Mouse (Mus musculus) heart, embryonic 14.5 days (tissue): Measurements from ENCODE around the gene Aco2. TPM values are rescaled to one million over a fixed set of nuclear protein-coding genes. Genes with fewer than 3 reads are reported as not detected.

Experiments used
- ATAC-seq: fragments of 200-750 bp; cut with Nextera tagmentation; 2 replicates; pipeline ENCODE4 v1.8.0; 2017; ENCODE audit warnings: low read depth, moderate TSS enrichment; ENCODE audit not compliant: insufficient number of reproducible peaks, insufficient read depth, low FRiP score
- H3K27ac ChIP-seq, 2 experiments: fragments of 200-500 bp in 1 of 2; fragments of 300-500 bp in 1 of 2; sonication (generic) in 1 of 2; replicated peaks in 1 of 2; 2 replicates each; pipeline ENCODE4 v1.5.1; 2012 to 2014; ENCODE audit warnings: low read depth in 2 of 2, low read length in 2 of 2, control low read depth in 1 of 2, mild to moderate bottlenecking in 1 of 2, mixed read lengths in 1 of 2; ENCODE audit not compliant: control insufficient read depth in 1 of 2, insufficient read depth in 1 of 2
- H3K27me3 ChIP-seq: fragments of 300-500 bp; sonication (generic); 2 replicates; pipeline ENCODE4 v1.6.1; 2014; ENCODE audit warnings: mild to moderate bottlenecking, low read length, control low read depth; ENCODE audit not compliant: control insufficient read depth, insufficient read depth
- H3K36me3 ChIP-seq: fragments of 300-500 bp; sonication (generic); 2 replicates; pipeline ENCODE4 v1.6.1; 2014; ENCODE audit warnings: mild to moderate bottlenecking, control low read depth, low read length, mixed read lengths; ENCODE audit not compliant: control insufficient read depth, insufficient read depth
- H3K4me1 ChIP-seq, 2 experiments: fragments of 200-500 bp in 1 of 2; fragments of 300-500 bp in 1 of 2; sonication (generic) in 1 of 2; 2 replicates each; pipeline ENCODE4 v1.6.1; 2012 to 2014; ENCODE audit warnings: low read length in 2 of 2, control low read depth in 1 of 2, mixed read lengths in 1 of 2; ENCODE audit not compliant: control insufficient read depth in 2 of 2, insufficient read depth in 2 of 2
- H3K4me2 ChIP-seq: fragments of 300-500 bp; sonication (generic); 2 replicates; pipeline ENCODE4 v1.6.1; 2014; ENCODE audit warnings: mild to moderate bottlenecking, low read length
- H3K4me3 ChIP-seq, 2 experiments: fragments of 200-500 bp in 1 of 2; fragments of 300-500 bp in 1 of 2; sonication (generic) in 1 of 2; 2 replicates each; pipeline ENCODE4 v1.5.1; 2012 to 2014; ENCODE audit warnings: low read length in 2 of 2, mild to moderate bottlenecking in 2 of 2, control low read depth in 1 of 2, low read depth in 1 of 2, moderate library complexity in 1 of 2; ENCODE audit not compliant: control insufficient read depth in 1 of 2, insufficient read depth in 1 of 2
- H3K9ac ChIP-seq: fragments of 300-500 bp; sonication (generic); 2 replicates; pipeline ENCODE4 v1.6.1; 2014; ENCODE audit warnings: mild to moderate bottlenecking, low read length
- H3K9me3 ChIP-seq: fragments of 300-500 bp; sonication (generic); 2 replicates; pipeline ENCODE4 v1.6.1; 2016; ENCODE audit warnings: low read length, control low read depth; ENCODE audit not compliant: control insufficient read depth
- WGBS: fragments of 180-500 bp; shearing (Covaris S2); extraction: QIAGEN DNeasy Blood & Tissue Kit; methylation state at CpG from one replicate; pipeline ENCODE4 v1.1.7; 2014; 5-methylcytosine and 5-hydroxymethylcytosine counted together
- polyA plus RNA-seq: library from polyadenylated mRNA; unstranded; fragments of >200 nt; fragmentation: Nextera tagmentation; extraction: Ambion mirVana; gene quantifications from 2 replicates; pipeline ENCODE4 v1.2.1, GENCODE M21; 2014

Gene Aco2
- polyA plus RNA-seq, 1 experiment from 2014 or later = 571 TPM

DNA sequence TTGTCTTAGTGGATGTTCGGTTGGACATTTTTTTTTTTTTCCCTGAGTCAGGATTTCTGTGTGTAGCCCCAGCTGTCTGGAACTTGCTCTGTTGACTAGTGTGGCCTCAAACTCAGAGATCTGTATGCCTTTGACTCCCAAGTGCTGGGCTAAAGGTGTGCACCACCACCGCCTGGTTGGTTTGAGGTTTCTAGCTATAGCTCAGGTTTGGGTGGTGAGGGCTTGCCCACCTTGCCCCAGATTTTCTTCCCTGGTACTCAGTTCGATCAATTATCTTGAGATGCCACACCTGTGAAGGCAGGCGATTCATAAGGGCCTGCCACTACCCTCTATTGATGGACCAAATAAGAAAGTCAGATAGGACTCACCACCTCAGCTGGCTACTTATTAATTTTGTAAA, 24.9 kb upstream of the Aco2 start:
- no peaks in the 10 kb centered on the region for H3K27me3 ChIP-seq
- H3K4me1 ChIP-seq = peaks cover 5% of the 10 kb centered on the region in 2 experiments; a peak in 2 of 4 replicates
- no peak overlapping the region for H3K4me3 ChIP-seq
- 86% methylated on average over 4 of the region's 4 CpGs for WGBS
- no peak overlapping the region for H3K4me2 ChIP-seq
- H3K9ac ChIP-seq = no peak overlapping the region
- no peak overlapping the region for H3K27ac ChIP-seq
- no peaks in the 10 kb centered on the region for H3K9me3 ChIP-seq
- H3K36me3 ChIP-seq = peaks cover 47% of the 10 kb centered on the region
- ATAC-seq = no peak

DNA sequence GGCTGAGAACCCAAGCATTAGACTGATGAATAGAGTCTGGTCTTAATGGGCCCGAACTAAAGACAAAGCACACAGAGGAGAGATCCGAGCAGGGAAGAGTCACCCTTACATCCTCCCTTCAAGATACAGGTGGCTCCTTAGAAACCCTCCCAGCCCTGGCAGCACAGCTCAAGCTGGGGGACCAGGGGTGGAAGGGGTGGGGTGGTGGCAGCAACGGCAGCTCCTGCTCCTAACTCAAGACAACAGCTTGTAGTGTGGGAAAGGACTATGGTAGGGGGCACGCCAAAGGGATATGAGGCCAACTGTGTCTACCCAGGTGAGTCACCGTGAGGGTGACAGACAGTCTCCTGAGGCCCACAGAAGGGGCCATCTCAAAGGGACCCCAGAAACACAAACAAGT, 24.2 kb upstream of the Aco2 start:
- H3K27ac ChIP-seq = no peak overlapping the region

DNA sequence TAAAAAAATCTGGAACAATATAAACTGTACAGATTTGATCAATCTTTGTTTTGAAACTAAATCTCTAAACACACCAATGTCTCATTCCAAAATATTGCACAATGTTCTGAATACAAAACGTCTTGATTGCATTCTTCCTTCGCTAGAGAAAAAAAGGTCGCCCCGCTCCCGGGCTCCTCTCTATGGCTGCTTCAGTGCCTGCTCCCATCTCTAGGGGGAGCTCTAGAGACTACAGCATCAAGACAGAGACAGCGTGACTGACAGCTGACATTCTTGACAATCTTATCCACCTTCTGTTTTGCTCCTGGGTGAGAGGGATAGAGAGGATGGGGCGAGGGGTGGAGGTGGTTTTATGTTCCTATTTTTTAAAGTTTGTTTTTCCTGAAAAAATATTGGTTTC, 23.8 kb upstream of the Aco2 start:
- Histone ChIP-seq H3K9ac (no peak overlapping the region), H3K27ac (no peak overlapping the region), H3K9me3 (no peaks in the 10 kb centered on the region), H3K4me3 (no peak overlapping the region), H3K27me3 (no peaks in the 10 kb centered on the region), H3K36me3 (peaks cover 57% of the 10 kb centered on the region), H3K4me1 (peaks cover 5% of the 10 kb centered on the region in 2 experiments; a peak in 2 of 4 replicates), H3K4me2 (no peak overlapping the region)
- WGBS = 38% methylated on average over 7 of the region's 7 CpGs
- no peak for ATAC-seq

More for the DNA sequence above, 24.2 kb upstream of the Aco2 start:
- Histone ChIP-seq H3K4me1 (peaks cover 5% of the 10 kb centered on the region in 2 experiments; a peak in 2 of 4 replicates), H3K9me3 (no peaks in the 10 kb centered on the region), H3K27me3 (no peaks in the 10 kb centered on the region), H3K9ac (no peak overlapping the region), H3K4me3 (no peak overlapping the region), H3K36me3 (peaks cover 53% of the 10 kb centered on the region), H3K4me2 (no peak overlapping the region)
- no peak for ATAC-seq
- 84% methylated on average over 5 of the region's 5 CpGs for WGBS

DNA sequence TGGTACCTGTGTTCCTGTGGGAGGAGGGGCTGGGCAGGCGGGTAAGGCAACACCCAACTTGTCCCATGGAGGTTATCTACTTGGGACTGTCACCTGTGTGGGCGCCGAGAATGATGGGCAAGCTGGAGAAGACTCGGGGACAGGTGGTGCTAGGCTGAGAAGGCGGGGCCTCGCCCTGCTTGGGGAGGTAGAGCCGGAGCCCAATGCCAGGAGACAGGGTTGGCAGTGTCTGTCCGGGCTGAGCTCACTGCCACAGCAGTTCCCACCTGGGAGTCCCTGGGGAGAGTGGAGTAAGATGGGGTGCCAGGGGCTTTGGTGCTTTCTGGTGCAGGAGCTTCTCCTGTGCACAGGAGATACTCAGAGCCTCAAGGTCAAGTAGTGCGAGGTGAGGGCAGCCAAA, 23.0 kb upstream of the Aco2 start:
- 82% methylated on average over 9 of the region's 9 CpGs for WGBS
- Histone ChIP-seq H3K27ac (no peak overlapping the region), H3K4me3 (no peak overlapping the region), H3K36me3 (peaks cover 65% of the 10 kb centered on the region), H3K27me3 (no peaks in the 10 kb centered on the region), H3K9ac (no peak overlapping the region), H3K4me2 (no peak overlapping the region), H3K9me3 (no peaks in the 10 kb centered on the region), H3K4me1 (peaks cover 5% of the 10 kb centered on the region in 2 experiments; a peak in 2 of 4 replicates)
- ATAC-seq = no peak

DNA sequence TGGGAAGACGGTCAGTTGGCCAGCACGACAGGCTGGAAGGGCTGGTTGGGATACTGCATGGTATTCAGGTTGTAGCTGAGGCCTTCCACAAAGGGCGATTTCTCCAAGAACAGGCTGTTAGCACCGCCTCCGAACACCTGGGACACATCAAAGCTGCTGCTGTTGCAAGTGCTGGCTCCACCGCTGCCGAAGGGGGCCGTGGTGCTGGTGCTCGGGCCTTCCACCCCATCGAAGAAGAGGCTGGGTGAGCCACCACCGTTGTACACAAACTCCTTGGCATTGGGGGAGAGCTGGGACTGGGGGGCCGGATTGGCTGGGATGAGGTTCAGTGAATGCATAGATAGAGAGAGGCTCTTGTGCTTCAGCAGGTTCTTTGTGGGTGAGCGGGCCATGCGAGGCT, 21.4 kb upstream of the Aco2 start:
- Histone ChIP-seq H3K27ac (no peak overlapping the region), H3K4me2 (no peak overlapping the region), H3K9ac (no peak overlapping the region), H3K27me3 (no peaks in the 10 kb centered on the region), H3K9me3 (no peaks in the 10 kb centered on the region), H3K4me3 (no peak overlapping the region), H3K4me1 (peaks cover 5 to 12% of the 10 kb centered on the region in 2 experiments), H3K36me3 (peaks cover 74% of the 10 kb centered on the region)
- no peak for ATAC-seq
- 86% methylated on average over 14 of the region's 14 CpGs for WGBS

DNA sequence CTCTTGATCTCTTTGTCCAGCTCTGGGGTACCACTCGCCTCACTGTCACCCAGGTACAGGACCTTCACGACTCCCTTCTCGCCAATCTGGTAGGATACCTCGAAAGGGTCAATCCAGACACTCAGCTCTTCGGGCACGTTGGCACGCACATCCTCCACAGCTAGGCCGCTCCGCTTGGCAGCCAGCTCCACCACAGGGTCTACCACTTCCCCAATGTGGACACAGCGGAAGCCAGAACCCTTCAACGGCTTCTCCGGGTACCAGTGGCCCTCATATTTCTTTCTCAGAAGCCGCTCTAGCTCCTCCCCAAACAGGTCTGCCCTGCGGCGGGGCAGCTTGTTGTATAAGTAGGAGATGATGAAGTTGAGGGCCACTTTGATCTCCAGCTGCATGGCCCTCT, 20.7 kb upstream of the Aco2 start:
- ATAC-seq = no peak
- Histone ChIP-seq H3K36me3 (peaks cover 74% of the 10 kb centered on the region), H3K27me3 (no peaks in the 10 kb centered on the region), H3K27ac (no peak overlapping the region), H3K4me2 (no peak overlapping the region), H3K4me1 (peaks cover 2 to 9% of the 10 kb centered on the region in 2 experiments; a peak in 3 of 4 replicates), H3K9ac (no peak overlapping the region), H3K9me3 (no peaks in the 10 kb centered on the region), H3K4me3 (no peak overlapping the region)
- WGBS = 92% methylated on average over 15 of the region's 15 CpGs

DNA sequence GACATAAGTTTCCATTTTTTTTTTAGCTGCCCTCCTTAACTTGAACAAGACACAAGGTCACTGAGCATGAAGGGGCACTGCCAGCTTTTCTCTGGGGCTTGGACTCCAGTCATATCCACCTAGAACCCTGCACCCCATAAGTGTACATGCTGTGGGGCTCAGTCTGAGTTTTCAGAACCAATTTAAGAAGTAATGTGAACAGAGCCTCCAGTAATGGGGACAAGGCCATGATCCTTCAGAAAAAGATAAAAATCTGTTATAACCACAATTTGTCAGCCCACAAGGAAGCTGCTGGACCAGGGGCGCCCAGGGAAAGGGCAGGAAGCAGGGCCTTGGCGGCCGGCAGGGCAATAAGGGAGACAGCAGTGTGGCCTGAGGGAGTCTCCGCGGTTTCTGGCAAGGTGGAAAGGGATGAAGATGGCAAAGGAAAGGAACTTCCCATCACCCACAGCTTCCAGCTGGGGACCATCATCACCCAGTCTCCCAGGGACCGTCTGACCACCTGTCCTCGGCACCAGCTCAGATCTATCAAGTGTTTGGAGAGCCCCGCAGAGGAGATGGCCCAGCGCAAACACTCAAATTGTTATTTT, 19.6 kb upstream of the Aco2 start:
- peaks cover 67% of the 10 kb centered on the region for H3K36me3 ChIP-seq
- 73% methylated on average over 9 of the region's 9 CpGs for WGBS
- no peak for ATAC-seq
- no peak overlapping the region for H3K4me3 ChIP-seq
- no peak overlapping the region for H3K4me2 ChIP-seq
- H3K4me1 ChIP-seq = peaks cover 2 to 12% of the 10 kb centered on the region in 2 experiments; a peak in 3 of 4 replicates
- H3K9ac ChIP-seq = no peak overlapping the region
- H3K9me3 ChIP-seq = no peaks in the 10 kb centered on the region
- H3K27me3 ChIP-seq = no peaks in the 10 kb centered on the region
- H3K27ac ChIP-seq = no peak overlapping the region

DNA sequence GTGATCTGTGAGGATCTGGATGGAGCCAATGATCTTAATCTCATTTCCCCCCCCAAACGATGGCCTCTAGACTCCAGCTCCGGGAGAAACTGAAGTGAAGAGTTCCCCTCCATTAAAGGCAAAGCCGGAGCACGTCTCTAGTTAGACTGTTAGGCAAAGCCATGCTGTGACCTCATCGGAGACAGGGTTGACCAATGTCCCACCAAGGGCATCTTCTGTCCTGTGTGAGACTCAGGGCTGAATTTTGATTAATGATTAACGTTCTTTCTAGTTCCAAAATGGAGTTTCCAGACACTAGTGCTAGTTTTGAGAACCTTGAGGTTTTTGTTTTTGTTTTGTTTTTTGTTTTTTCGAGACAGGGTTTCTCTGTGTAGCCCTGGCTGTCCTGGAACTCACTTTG, 19.0 kb upstream of the Aco2 start:
- Histone ChIP-seq H3K4me2 (no peak overlapping the region), H3K36me3 (peaks cover 62% of the 10 kb centered on the region), H3K27me3 (no peaks in the 10 kb centered on the region), H3K4me1 (peaks cover 2 to 12% of the 10 kb centered on the region in 2 experiments; a peak in 3 of 4 replicates), H3K4me3 (no peak overlapping the region), H3K27ac (no peak overlapping the region), H3K9ac (no peak overlapping the region), H3K9me3 (no peaks in the 10 kb centered on the region)
- ATAC-seq = no peak
- WGBS = 83% methylated on average over 7 of the region's 7 CpGs
